Mouse (Mus musculus): ENCODE data around the gene Ddc. TPM values are rescaled to one million over a fixed set of nuclear protein-coding genes. Genes with fewer than 3 reads are reported as not detected.

Ddc gene
- total RNA-seq, 4 experiments from 2014 or later = 0.40 to 0.85 (median 0.70) TPM

- no peak for DNase-seq (ENCODE audit: low spot score in 2 of 2)
These were observed 71.5 kb downstream of the Ddc start for GRCm38 (mm10) chr11:11826475-11826874.

GRCm38 (mm10) chr11:11825670-11826069, 72.3 kb downstream of the Ddc start:
- no peak for DNase-seq (ENCODE audit: low spot score in 2 of 2)

GRCm38 (mm10) chr11:11824970-11825635, 72.8 kb downstream of the Ddc start:
- DNase-seq (ENCODE audit: low spot score in 2 of 2) = no peak

GRCm38 (mm10) chr11:11823980-11824911, 73.7 kb downstream of the Ddc start:
- DNase-seq (ENCODE audit: low spot score in 2 of 2) = no peak

GRCm38 (mm10) chr11:11822181-11823095, 75.5 kb downstream of the Ddc start:
- DNase-seq (ENCODE audit: low spot score in 2 of 2) = no peak

GRCm38 (mm10) chr11:11821387-11821975, 76.5 kb downstream of the Ddc start:
- no peak for DNase-seq (ENCODE audit: low spot score in 2 of 2)

- no peak for DNase-seq (ENCODE audit: low spot score in 2 of 2)
These were observed 77.2 kb downstream of the Ddc start for GRCm38 (mm10) chr11:11820737-11821136.

- peak; percentile 67 to 77 for DNase-seq (ENCODE audit: low spot score in 2 of 2)
These were observed 77.7 kb downstream of the Ddc start for GRCm38 (mm10) chr11:11820251-11820650.

GRCm38 (mm10) chr11:11819206-11819605, 78.7 kb downstream of the Ddc start:
- DNase-seq (ENCODE audit: low spot score in 2 of 2) = no peak

- peak; percentile 69 to 73 for DNase-seq (ENCODE audit: low spot score in 2 of 2)
These were observed 79.1 kb downstream of the Ddc start for GRCm38 (mm10) chr11:11818797-11819196.

GRCm38 (mm10) chr11:11815737-11816136, 82.2 kb downstream of the Ddc start:
- no peak for DNase-seq (ENCODE audit: low spot score in 2 of 2)

GRCm38 (mm10) chr11:11811906-11812480, 86.0 kb downstream of the Ddc start:
- peak; percentile 48 to 54 for DNase-seq (ENCODE audit: low spot score in 2 of 2)

- DNase-seq (ENCODE audit: low spot score in 2 of 2) = no peak
These were observed 88.4 kb downstream of the Ddc start for GRCm38 (mm10) chr11:11809404-11810175.

GRCm38 (mm10) chr11:11808820-11809403, 89.0 kb downstream of the Ddc start, which contains the start of gene Fignl1:
Gene Fignl1, minus strand, starts transcription at chr11:11808962.
- DNase-seq (ENCODE audit: low spot score in 2 of 2) = peak; percentile 87 to 93

GRCm38 (mm10) chr11:11808035-11808819, 89.7 kb downstream of the Ddc start:
- no peak for DNase-seq (ENCODE audit: low spot score in 2 of 2)

- no peak for DNase-seq (ENCODE audit: low spot score in 2 of 2)
These were observed 92.0 kb downstream of the Ddc start for GRCm38 (mm10) chr11:11805951-11806350.

GRCm38 (mm10) chr11:11804421-11804820, 93.5 kb downstream of the Ddc start:
- DNase-seq (ENCODE audit: low spot score in 2 of 2) = no peak

GRCm38 (mm10) chr11:11801067-11801466, 96.9 kb downstream of the Ddc start:
- DNase-seq (ENCODE audit: low spot score in 2 of 2) = no peak

GRCm38 (mm10) chr11:11800304-11800703, 97.6 kb downstream of the Ddc start:
- DNase-seq (ENCODE audit: low spot score in 2 of 2) = no peak

All from gastrocnemius, adult 8-10 months (tissue).